Mouse (Mus musculus) bone marrow, adult 2 months (tissue): ENCODE results near the gene Tnpo3. TPM values are rescaled to one million over a fixed set of nuclear protein-coding genes. Genes with fewer than 3 reads are reported as not detected.

Experiments used
- H3K27ac ChIP-seq: fragments of 200-500 bp; 2 replicates; pipeline ENCODE4 v1.5.1; 2012; ENCODE audit warnings: low read depth, mild to moderate bottlenecking, control low read depth, inconsistent platforms, low read length; ENCODE audit not compliant: control insufficient read depth, poor library complexity, insufficient read depth
- H3K4me1 ChIP-seq: fragments of 200-500 bp; 2 replicates; pipeline ENCODE4 v1.6.1; 2011; ENCODE audit warnings: low read length; ENCODE audit not compliant: control insufficient read depth, insufficient read depth
- H3K4me3 ChIP-seq: fragments of 200-500 bp; replicated peaks from 2 replicates; pipeline ENCODE3; 2011; ENCODE audit warnings: mild to moderate bottlenecking, low read depth, low read length, control low read depth; ENCODE audit not compliant: control insufficient read depth
- CTCF ChIP-seq: fragments of 200-500 bp; IDR thresholded peaks from 2 replicates; pipeline ENCODE4 v1.5.1; 2011; ENCODE audit warnings: low read length, control low read depth; ENCODE audit not compliant: control insufficient read depth, insufficient read depth
- POLR2A ChIP-seq: fragments of 200-500 bp; IDR thresholded peaks from 2 replicates; pipeline ENCODE4 v1.6.1; 2011; ENCODE audit warnings: low read depth, mild to moderate bottlenecking, control low read depth, low read length, borderline replicate concordance; ENCODE audit not compliant: control insufficient read depth
- WGBS: fragments of 180-500 bp; shearing (Covaris S2); methylation state at CpG from one replicate; pipeline ENCODE4 v1.1.7; 2018; 5-methylcytosine and 5-hydroxymethylcytosine counted together
- polyA plus RNA-seq: library from polyadenylated mRNA; stranded (reverse); fragments of >200 nt; gene quantifications from 2 replicates; pipeline ENCODE4 v1.2.4, GENCODE M21; 2011; ENCODE audit warnings: low replicate concordance; ENCODE audit not compliant: missing spikeins, insufficient read depth, insufficient read length

Tnpo3 gene
- polyA plus RNA-seq, 1 experiment: 33.0 TPM

- Histone ChIP-seq H3K27ac (no peak overlapping the region), H3K4me1 (no peaks in the 10 kb centered on the region), H3K4me3 (no peak overlapping the region)
- TF ChIP-seq POLR2A (no peak), CTCF (no peak)
- WGBS: 82% methylated on average over 3 of the region's 3 CpGs
Measured at GRCm38 (mm10) chr6:29537221-29537620, 72.5 kb downstream of the Tnpo3 start.

- Histone ChIP-seq H3K4me1 (no peaks in the 10 kb centered on the region), H3K27ac (0 out of 2 replicates have a peak overlapping the region, but pooled peaks have one; percentile 20), H3K4me3 (no peak overlapping the region)
- 65% methylated on average over 4 of the region's 4 CpGs for WGBS
- 0 out of 2 replicates have a peak, but pooled peaks have one; percentile 36 for TF ChIP-seq CTCF
- no peak for TF ChIP-seq POLR2A
Measured at GRCm38 (mm10) chr6:29536651-29537193, 73.0 kb downstream of the Tnpo3 start.

GRCm38 (mm10) chr6:29535316-29535715, 74.4 kb downstream of the Tnpo3 start:
- no peak overlapping the region for H3K27ac ChIP-seq
- WGBS: 79% methylated on average over 6 of the region's 6 CpGs
- TF ChIP-seq CTCF: no peak
- no peak for TF ChIP-seq POLR2A
- no peak overlapping the region for H3K4me3 ChIP-seq
- no peaks in the 10 kb centered on the region for H3K4me1 ChIP-seq

- no peak overlapping the region for H3K4me3 ChIP-seq
- 31% methylated on average over 4 of the region's 4 CpGs for WGBS
- H3K27ac ChIP-seq: peak overlapping the region; percentile 33
- H3K4me1 ChIP-seq: peaks cover 4% of the 10 kb centered on the region; the same call in 1 of the 2 replicates
- TF ChIP-seq CTCF (no peak), POLR2A (no peak)
Measured at GRCm38 (mm10) chr6:29530050-29530449, 79.6 kb downstream of the Tnpo3 start.

GRCm38 (mm10) chr6:29529444-29529820, 80.3 kb downstream of the Tnpo3 start:
- Histone ChIP-seq H3K4me3 (peak overlapping the region; percentile 84), H3K4me1 (peaks cover 4% of the 10 kb centered on the region; the same call in 1 of the 2 replicates), H3K27ac (peak overlapping the region; percentile 78)
- TF ChIP-seq CTCF (no peak), POLR2A (no peak)
- 0% methylated on average over 2 of the region's 2 CpGs for WGBS

- 5% methylated on average over 13 of the region's 13 CpGs for WGBS
- peak overlapping the region; percentile 84 for H3K4me3 ChIP-seq
- peak overlapping the region; percentile 78 for H3K27ac ChIP-seq
- no peak for TF ChIP-seq POLR2A
- TF ChIP-seq CTCF: no peak
- peaks cover 5% of the 10 kb centered on the region for H3K4me1 ChIP-seq
Measured at GRCm38 (mm10) chr6:29528561-29529443, 80.9 kb downstream of the Tnpo3 start.

- TF ChIP-seq POLR2A (no peak), CTCF (no peak)
- Histone ChIP-seq H3K4me1 (peaks cover 6% of the 10 kb centered on the region), H3K27ac (peak overlapping the region; percentile 78), H3K4me3 (peak overlapping the region; percentile 84)
- 7% methylated on average over 8 of the region's 8 CpGs for WGBS
Measured at GRCm38 (mm10) chr6:29528165-29528505, 81.6 kb downstream of the Tnpo3 start.

- peaks cover 6% of the 10 kb centered on the region for H3K4me1 ChIP-seq
- TF ChIP-seq CTCF (no peak), POLR2A (no peak)
- H3K27ac ChIP-seq: peak overlapping the region; percentile 88
- 4% methylated on average over 34 of the region's 34 CpGs for WGBS
- H3K4me3 ChIP-seq: peak overlapping the region; percentile 84
Measured at GRCm38 (mm10) chr6:29527361-29528164, 82.1 kb downstream of the Tnpo3 start.
